Mouse (Mus musculus) olfactory bulb, adult 2 months (tissue): Measurements from ENCODE around the gene Timm10.
"Not testable (repeated sequence)": the region's sequence is repeated elsewhere in the genome, so short reads cannot be mapped to it uniquely, and the experiment has no call there.

Experiments used
- CTCF ChIP-seq: fragments of 200-500 bp; IDR thresholded peaks from 2 replicates; pipeline ENCODE4 v1.5.1; 2012; ENCODE audit warnings: low read depth, mild to moderate bottlenecking, low read length, moderate library complexity; ENCODE audit not compliant: insufficient read depth
- POLR2A ChIP-seq: fragments of 200-500 bp; IDR thresholded peaks from 2 replicates; pipeline ENCODE4 v1.6.1; 2012; ENCODE audit warnings: mild to moderate bottlenecking, low read depth, low read length, moderate library complexity; ENCODE audit not compliant: insufficient read depth

GRCm38 (mm10) chr2:84801223-84801622 is 25.6 kb upstream of the Timm10 start:
- not testable (repeated sequence) for TF ChIP-seq POLR2A, CTCF
